Mouse (Mus musculus): ENCODE results near the gene B4galt3.
A peak's percentile ranks its signal among the peaks of the same experiment; 100 is the strongest.

The B4galt3 gene

DNA sequence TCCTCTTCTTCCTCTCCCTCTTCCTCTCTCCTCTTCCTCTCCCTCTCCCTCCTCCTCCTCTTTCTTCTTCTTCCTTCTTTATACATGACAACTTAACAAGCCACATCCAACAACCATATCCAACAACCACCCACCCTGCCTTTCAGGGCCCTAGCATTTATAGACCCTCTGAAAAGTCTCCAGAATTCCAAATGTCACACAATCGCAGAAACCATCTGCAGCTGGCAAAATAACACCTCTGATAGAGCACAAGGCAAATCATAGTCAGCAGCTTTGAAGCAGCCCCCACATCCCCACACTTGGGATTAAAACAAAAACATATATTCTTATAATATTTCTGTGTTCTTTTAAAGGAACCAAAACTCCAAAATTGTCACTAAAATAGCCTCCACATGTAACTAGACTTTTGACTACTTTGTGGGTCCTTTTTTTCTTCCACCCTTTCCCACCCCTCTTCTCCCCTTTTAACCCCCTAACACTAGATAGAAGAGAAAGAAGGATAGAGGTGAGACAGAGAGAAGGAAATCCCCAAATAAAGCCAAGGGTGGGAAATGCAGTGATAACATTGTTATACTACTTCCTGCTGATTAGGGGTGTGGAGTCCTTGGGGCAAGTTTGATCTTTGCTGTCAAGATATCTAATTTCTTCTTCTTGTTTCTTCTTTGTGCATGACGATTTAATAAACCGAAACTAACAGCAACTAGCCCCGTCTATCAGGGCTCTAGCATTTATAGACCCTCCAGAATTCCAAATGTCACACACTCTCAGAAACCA is 4.0 kb upstream of the B4galt3 start:
- DNase-seq, result no peak

- no peak for DNase-seq
These were observed 1.8 kb upstream of the B4galt3 start for GRCm38 (mm10) chr1:171268341-171268740.

DNA sequence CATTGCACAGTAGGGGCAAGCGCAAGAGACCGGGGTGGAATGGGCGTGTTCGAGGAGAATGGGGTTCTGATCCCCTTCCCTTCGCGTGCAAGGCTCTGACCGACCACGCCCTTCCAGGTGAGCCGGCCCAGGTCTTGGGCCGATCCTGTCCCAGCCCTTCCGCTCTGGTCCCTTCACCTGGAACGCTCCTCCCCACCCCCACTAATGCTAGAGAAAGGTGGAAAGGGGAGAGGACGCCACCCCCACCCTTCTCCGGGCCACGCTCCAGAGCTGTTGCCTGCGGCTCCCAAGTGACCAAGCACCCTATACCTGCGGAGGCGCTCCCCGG is 409 bp downstream of the B4galt3 start:
- no peak for DNase-seq

GRCm38 (mm10) chr1:171271196-171271595 is 1.1 kb downstream of the B4galt3 start:
- DNase-seq, result no peak

DNA sequence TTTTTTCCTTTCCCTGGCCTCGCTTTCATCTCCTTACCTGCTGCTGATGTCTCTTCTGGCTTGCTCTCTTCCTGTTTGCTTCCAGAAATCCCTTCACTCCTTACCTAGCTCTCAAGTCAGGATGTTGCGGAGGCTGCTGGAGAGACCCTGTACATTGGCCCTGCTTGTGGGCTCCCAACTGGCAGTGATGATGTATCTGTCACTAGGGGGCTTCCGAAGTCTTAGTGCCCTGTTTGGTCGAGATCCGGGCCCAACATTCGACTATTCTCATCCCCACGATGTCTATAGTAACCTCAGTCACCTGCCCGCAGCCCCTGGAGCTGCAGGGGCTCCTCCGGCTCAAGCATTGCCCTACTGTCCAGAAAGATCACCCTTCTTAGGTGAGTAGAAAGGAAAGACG is 1.5 kb downstream of the B4galt3 start:
- DNase-seq, result no peak

DNA sequence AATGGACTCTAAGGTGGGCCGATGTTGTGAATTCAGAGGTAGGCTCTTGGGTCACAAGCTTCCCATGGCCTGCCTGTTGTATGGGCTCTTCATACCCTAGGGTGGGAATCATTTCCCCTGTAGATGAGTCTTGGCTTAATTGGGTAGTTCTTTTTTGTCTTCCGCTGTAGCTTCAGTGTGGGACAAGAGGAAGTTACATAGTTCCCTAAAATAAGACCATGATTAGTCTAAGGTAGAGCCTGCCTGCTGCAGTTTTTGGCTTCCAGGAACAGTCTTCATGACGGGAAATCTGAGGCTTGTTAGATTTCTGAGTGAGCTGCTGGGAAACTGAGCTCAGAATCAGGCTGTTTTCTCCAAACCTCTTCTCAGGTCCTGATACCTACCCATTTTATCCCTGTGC is 2.0 kb downstream of the B4galt3 start:
- DNase-seq, result no peak

GRCm38 (mm10) chr1:171274171-171274570 is 4.0 kb downstream of the B4galt3 start:
- DNase-seq, result no peak

DNA sequence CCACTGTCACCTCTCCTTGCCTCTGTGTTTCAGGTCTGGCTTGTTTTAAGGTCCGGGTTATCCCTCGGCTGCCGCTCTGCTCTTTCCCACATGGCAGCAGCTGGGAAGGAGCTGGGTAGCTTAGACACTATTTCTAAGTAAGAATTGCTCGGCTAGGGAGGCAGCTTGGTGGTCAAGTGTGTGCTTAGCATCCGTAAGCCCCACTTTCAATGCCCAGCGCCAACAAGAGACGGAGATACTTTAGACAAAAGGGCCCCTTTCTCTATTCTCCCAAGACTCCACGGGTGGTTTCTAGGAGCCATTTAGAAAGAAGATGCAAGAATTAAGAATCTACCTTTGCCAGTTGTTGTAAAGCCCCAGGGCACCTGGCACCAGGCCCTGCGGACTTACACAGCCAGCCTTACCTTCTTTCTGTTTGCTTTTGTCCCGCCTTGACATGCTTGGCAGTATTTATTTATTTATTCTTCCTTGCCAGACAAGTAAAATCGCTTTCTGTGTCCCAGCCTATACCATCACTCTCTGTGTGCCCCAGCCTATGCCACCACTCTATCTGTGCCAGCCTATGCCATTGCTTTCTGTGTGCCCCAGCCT is 5.1 kb downstream of the B4galt3 start:
- no peak for DNase-seq

DNA sequence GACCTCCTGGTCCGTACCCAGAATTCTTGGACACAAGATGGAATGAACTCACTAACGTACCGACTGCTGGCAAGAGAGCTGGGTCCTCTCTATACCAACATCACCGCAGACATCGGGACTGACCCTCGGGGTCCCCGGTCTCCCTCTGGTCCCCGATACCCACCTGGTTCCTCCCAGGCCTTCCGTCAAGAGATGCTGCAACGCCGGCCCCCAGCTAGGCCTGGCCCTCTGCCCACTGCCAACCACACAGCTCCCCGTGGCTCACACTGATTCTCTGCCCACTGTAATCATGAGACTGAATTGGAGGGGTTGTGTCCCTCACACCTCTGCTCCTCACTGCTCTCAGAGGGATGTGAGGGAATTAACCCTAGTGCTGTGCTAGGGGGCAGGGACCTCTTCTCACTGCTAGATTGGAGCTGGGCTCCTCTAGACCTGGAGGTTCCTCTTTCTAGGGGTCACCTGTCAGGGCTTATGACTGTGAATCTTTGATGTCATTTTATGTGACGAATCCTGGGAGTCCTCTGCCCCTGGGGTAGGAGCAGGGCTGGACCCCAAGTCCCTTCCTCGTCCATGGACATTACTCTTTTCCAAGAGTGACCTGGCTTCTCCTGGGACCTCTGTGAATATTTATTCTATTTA is 6.1 kb downstream of the B4galt3 start:
- no peak for DNase-seq

- no peak for DNase-seq
These were observed 7.6 kb downstream of the B4galt3 start for GRCm38 (mm10) chr1:171277736-171278135.

- DNase-seq, result no peak
These were observed 8.3 kb downstream of the B4galt3 start for GRCm38 (mm10) chr1:171278436-171278835.

GRCm38 (mm10) chr1:171279012-171279705 is 9.0 kb downstream of the B4galt3 start:
- DNase-seq, result no peak

GRCm38 (mm10) chr1:171279721-171280120 is 9.6 kb downstream of the B4galt3 start:
- DNase-seq, result no peak

DNA sequence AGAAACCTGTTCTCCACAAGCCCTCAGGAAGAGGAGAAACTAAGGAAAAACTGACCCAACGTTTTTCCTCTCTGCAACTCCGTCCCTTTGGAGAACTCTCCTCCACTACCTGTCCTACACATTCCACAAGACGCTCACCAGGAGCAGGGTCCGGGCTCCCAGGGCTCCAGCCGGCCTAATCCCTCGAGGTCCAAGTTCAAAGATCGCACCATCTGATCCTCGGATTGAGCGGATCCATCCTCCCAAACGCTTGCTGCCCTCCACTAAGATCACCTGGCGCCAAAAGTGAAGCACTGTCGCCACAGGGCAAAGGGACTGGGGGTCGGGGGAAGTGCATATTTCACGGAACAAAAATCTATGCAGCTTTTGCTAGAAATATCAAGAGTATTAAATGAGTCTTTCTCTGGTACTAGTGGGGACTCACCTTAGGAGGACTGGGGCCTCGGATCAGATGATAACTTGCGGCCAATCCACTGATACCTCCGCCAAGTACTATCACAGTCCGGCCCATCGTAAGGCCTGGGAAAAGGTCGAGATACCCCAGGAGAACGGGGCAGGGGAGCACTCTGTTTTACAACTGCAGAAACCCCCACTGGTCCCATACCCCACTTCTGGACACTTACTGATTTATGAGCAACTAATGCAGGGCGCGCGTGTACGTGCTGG is 10.3 kb downstream of the B4galt3 start:
- DNase-seq, result no peak

- DNase-seq, result peak; percentile 75
These were observed 10.9 kb downstream of the B4galt3 start, which contains the start of gene Ppox for GRCm38 (mm10) chr1:171280916-171281527. TSS of gene Ppox (minus strand) at chr1:171281186.

GRCm38 (mm10) chr1:171281528-171281923 is 11.4 kb downstream of the B4galt3 start:
- DNase-seq, result peak; percentile 75

DNA sequence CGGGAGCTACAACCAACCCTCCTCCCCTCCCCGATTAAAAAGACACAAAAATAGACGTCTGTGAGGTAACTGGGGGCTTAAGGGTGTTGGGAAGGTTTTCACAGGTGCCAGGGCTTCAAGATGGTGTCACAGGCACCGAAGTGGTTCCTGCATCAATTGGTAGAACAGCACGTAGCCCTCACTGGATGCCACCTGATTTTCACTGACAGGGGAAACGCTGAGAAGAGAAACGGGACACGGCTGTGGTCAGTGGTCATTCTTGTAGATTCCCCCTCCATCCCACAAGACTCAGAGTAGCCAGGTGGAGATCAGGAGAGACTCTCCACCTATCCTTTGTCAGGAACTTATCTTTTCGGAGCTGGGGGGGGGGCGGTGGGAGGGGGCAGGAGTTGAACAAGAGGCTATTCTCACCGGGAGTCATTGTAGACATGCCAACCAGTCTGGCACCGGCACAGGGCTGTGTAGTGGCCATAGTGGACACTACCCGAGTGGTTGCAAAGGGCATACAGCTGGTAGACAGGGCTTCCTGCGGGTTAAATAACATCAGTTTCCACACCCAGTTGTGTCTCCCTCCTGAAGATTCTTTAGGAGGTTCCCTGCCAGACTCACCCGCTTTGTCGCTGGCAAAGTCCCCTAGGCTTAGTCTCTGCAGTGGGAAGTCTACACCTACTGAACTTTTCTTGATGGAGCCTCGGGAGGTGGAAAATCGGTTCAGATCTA is 12.1 kb downstream of the B4galt3 start:
- no peak for DNase-seq

DNA sequence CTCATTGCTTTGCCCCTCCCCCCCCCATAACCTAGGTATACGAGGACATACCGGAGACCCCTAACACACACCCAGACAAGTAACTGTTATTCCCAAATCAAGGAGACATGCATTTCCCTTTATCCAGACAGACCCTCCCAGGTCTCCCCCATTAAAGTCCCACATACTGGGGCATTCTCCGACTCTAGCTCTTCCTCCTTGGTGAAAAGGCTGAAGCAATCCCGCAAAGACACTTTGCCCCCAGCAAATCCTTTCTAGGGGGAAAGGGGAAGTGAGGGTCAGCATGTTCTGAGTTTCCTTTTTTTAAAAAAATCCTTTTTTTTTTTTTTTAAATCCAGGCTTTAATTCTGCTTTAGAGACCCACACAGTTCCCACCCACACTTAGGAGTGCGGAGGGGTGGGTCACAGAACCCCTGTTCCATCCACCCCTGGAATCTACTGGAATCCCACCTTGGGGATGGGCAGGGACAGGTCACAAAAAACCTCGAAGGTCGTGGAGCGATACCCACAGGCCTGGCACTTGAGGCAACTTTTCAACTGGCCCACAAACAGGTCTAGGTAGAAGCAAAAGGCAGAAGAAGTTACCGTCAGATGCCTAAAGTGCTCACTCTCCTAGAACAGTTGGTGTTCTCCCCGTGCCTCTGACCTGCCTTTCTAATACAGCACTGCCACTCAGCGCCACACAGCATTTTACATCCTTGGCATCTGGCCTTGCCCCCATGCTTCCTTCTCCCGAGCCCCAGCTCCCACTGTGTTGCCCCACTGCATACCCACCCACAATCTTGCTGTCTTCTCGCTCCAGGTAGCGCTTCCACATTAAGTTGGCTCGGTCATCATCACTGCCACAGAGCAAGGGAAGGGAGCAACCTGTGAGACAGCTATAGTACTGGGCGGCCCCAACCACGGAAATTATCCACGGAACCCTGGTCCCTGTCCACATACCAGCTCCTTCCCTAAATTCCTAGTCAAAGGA is 13.3 kb downstream of the B4galt3 start:
- DNase-seq, result no peak

DNA sequence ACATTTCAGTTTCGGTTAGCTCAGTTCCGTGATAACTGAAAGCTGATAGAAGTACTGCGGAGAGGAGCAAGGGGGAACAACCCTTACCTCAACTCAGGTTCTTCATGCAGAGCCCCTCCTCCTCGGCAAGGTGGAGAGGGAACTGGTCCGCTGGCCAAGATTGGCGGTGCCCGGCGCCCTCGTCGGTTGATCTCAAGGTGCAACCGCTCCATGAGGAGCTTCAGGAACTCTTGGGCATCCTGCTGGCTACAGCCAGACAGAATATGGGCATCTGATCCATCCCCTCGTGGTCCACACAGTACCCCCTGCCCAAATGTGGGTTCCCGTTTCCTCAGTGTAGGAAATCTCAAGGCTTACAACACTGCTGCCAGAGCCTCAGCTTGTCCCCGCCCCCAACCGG is 14.4 kb downstream of the B4galt3 start:
- DNase-seq, result no peak

DNA sequence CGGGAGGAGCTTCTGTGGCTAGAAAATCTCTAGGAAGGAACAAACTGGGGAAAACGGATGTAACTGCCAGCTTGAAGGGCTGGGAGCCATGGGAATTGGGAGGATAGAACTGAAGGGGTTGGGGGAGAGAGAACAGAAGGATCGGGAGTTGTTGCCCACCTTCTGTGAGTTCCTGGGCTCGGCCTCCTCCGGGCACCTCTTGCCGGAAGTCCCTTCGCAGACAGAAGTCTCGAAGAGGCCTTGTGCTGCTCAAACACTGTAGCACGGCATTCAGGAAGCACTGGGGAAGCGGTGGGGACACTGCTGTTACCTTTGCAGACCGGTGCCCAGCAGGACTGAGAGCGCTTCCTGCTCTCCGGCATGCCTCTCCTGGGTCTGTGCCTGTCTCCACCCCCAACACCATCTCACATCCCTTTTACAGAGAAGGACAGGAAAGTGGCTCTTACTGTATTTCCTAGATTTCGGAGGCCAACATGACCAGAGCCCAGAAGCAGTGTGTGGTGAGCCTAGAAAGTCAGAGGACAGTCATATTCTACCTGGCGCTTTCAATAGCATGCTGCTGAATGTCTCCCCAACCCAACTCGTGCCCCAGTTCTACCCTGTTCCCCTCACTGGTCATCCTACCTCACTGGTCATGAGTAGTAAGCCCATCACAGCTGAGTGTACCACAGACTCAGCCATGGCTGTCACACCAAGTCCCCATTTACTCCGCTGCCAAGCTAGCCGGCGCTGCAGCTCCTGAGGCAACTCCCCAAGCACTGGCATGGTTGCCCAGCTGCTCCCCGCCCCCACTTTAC is 15.2 kb downstream of the B4galt3 start:
- no peak for DNase-seq
